Mouse (Mus musculus) MEL (cell line): ENCODE results near the gene Meis3.

ENCODE experiments used
- CTCF ChIP-seq, 3 experiments: IDR thresholded peaks in 2 of 3; conservative IDR thresholded peaks in 1 of 3; 2 replicates each; pipeline ENCODE4 v1.5.1; 2011 to 2012; ENCODE audit warnings: low read length in 3 of 3, low read depth in 2 of 3, mild to moderate bottlenecking in 2 of 3, improper control_type of control experiment in 1 of 3, inconsistent platforms in 1 of 3, mixed read lengths in 1 of 3, moderate library complexity in 1 of 3; ENCODE audit not compliant: control insufficient read depth in 1 of 3, insufficient read depth in 1 of 3, poor library complexity in 1 of 3, severe bottlenecking in 1 of 3
- E2F4 ChIP-seq: IDR thresholded peaks from 2 replicates; pipeline ENCODE4 v1.6.1; 2011; ENCODE audit warnings: low read depth, low read length, improper control_type of control experiment, borderline replicate concordance
- EP300 ChIP-seq, 2 experiments: IDR thresholded peaks; 2 replicates each; pipeline ENCODE4 v1.6.1; 2011; ENCODE audit warnings: improper control_type of control experiment in 2 of 2, low read length in 2 of 2, low read depth in 1 of 2, mild to moderate bottlenecking in 1 of 2
- POLR2A ChIP-seq, 2 experiments: IDR thresholded peaks; 2 replicates each; pipeline ENCODE4 v1.6.1; 2011 to 2012; ENCODE audit warnings: low read length in 2 of 2, mild to moderate bottlenecking in 2 of 2, control low read depth in 1 of 2, improper control_type of control experiment in 1 of 2, low read depth in 1 of 2, moderate library complexity in 1 of 2; ENCODE audit not compliant: control insufficient read depth in 1 of 2, insufficient read depth in 1 of 2, poor library complexity in 1 of 2
- POLR2AphosphoS2 ChIP-seq: IDR thresholded peaks from 2 replicates; pipeline ENCODE4 v1.6.1; 2011; ENCODE audit warnings: low read length, improper control_type of control experiment
- POLR2AphosphoS5 ChIP-seq: IDR thresholded peaks from 2 replicates; pipeline ENCODE4 v1.6.1; 2012; ENCODE audit warnings: low read depth, borderline replicate concordance, mild to moderate bottlenecking, inconsistent platforms, low read length, moderate library complexity, mixed read lengths
- SIN3A ChIP-seq: IDR thresholded peaks from 2 replicates; pipeline ENCODE4 v1.6.1; 2012; ENCODE audit warnings: low read length, improper control_type of control experiment, inconsistent platforms
- TCF12 ChIP-seq: IDR thresholded peaks from 2 replicates; pipeline ENCODE4 v1.6.1; 2014; ENCODE audit warnings: low read depth, mild to moderate bottlenecking, inconsistent platforms, low read length, improper control_type of control experiment, moderate library complexity

DNA sequence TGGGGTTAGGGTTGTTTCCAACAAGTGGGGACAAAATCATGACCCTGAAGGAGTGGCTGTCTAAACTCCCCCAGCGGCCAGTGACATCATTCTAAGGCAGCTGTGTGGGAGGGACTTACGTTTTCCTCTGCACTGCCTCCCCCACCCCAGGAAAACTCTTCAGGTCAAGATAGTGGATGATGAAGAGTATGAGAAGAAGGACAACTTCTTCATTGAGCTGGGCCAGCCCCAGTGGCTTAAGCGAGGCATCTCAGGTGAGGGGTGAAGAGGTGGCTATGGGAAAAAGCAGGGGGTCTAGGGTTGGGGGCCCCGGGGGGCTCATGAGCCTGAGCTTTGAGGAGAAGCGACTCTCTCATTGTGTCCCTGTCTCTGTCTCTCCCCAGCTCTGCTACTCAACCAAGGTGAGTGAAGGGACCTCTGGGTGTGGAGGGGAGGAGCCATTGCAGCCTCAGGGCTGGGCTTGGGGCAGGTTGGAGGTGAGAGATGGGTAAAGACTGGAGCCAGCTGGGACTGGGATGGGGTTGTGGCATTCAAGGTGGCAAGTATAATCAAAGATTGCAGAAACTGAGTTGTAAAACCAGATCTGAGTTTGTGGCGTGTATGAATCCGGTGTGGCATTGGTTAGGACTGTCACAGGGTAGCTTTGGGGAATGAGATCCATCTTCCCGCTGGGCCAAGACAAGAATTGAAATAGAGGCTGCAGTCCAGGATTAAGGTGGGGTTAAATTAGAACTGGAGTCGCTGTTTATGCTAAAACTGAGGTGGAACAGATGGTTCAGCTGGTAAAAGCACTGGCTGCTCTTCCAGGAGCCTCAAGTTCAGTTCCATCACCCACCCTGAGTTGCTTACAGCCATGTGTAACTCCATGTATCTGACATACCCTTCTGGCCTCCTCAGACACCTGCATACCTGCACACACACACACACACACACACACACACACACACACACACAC lies 24.4 kb upstream of the Meis3 start:
- TF ChIP-seq EP300 (IDR thresholded peaks at IDR 0.05; ENCODE audit: low read depth in 1 of 2, low read length in 2 of 2) (no peak), POLR2AphosphoS5 (no peak), CTCF (IDR thresholded peaks at IDR 0.05 in 2 of 3, conservative IDR thresholded peaks at IDR 0.05 in 1 of 3; ENCODE audit: control insufficient read depth in 1 of 3, insufficient read depth in 1 of 3, low read depth in 2 of 3, low read length in 3 of 3, poor library complexity in 1 of 3, severe bottlenecking in 1 of 3) (no peak), POLR2AphosphoS2 (no peak), SIN3A (no peak), TCF12 (no peak), POLR2A (IDR thresholded peaks at IDR 0.05; ENCODE audit: control insufficient read depth in 1 of 2, insufficient read depth in 1 of 2, low read depth in 1 of 2, low read length in 2 of 2, poor library complexity in 1 of 2) (no peak), E2F4 (no peak)
